12 mouse cellular contexts compared by ENCODE assay signal in genomic region chr9:47167681-47168240, GRCm38 (mm10).
DNase-seq lines count a peak whose midpoint lies in the region; ATAC-seq and TF ChIP-seq lines count a peak whose summit lies in the region.
"Had no signal": no experiment of that assay in that cellular context is flagged by ENCODE, and none has a peak within 500 bp of the region (broad histone marks: within the 10 kb centered on the region; RNA-seq: fewer than 3 reads in every experiment).

No protein-coding gene starts in this region.

- H3K9me3 ChIP-seq in ES-Bruce4 (replicated peaks; ENCODE audit: control insufficient read depth, insufficient read depth, low read length, poor library complexity, severe bottlenecking) = no peaks in the 10 kb centered on the region
- H3K9me3 ChIP-seq: intestine, embryonic 15.5 days; neural tube, embryonic 13.5 days had no signal

- ATAC-seq in erythroid progenitor cell, adult 5-6 weeks (replicated peaks; ENCODE audit: low FRiP score, poor library complexity, severe bottlenecking) = no peak
- ATAC-seq in granulocyte monocyte progenitor cell, adult 5-6 weeks (replicated peaks; ENCODE audit: poor library complexity, severe bottlenecking) = no peak
- ATAC-seq: intestine, embryonic 15.5 days had no signal

- no peaks in the 10 kb centered on the region for H3K27me3 ChIP-seq in ES-Bruce4 (ENCODE audit: control insufficient read depth, insufficient read depth, low read length, poor library complexity, severe bottlenecking)
- H3K27me3 ChIP-seq: intestine, embryonic 15.5 days; neural tube, embryonic 13.5 days had no signal

- DNase-seq in Muller cell, postnatal 12 days (ENCODE audit: inconsistent ontology term) = peak; percentile 57
- DNase-seq in gonadal fat pad, adult 2 months (ENCODE audit: low read depth) = peak; percentile 30
- peak; percentile 4 to 30 for DNase-seq in lung, postnatal 4 days
- DNase-seq in layer of hippocampus, adult 9-10 months (ENCODE audit: low spot score) = no peak
- no peak for DNase-seq in thymus, postnatal 0 days (ENCODE audit: low spot score)
- DNase-seq: cerebellum, postnatal 25 days had no signal

- H3K4me1 ChIP-seq in ES-Bruce4 (ENCODE audit: control insufficient read depth, insufficient read depth, low read length) = no peaks in the 10 kb centered on the region
- H3K4me1 ChIP-seq: intestine, embryonic 15.5 days had no signal

- no peak for TF ChIP-seq CTCF in ES-Bruce4 (IDR thresholded peaks at IDR 0.05; ENCODE audit: low read depth, low read length)

- H3K27ac ChIP-seq in ES-Bruce4 (ENCODE audit: insufficient read depth, low read length) = no peak overlapping the region
- H3K27ac ChIP-seq: intestine, embryonic 15.5 days; macrophage; neural tube, embryonic 13.5 days had no signal

- H3K36me3 ChIP-seq in ES-Bruce4 (ENCODE audit: control insufficient read depth, insufficient read depth, low read length, poor library complexity, severe bottlenecking) = no peaks in the 10 kb centered on the region
- H3K36me3 ChIP-seq: intestine, embryonic 15.5 days; neural tube, embryonic 13.5 days had no signal

- H3K9ac ChIP-seq in ES-Bruce4 (ENCODE audit: low read depth, poor library complexity, severe bottlenecking) = no peak overlapping the region
- H3K9ac ChIP-seq: intestine, embryonic 15.5 days; neural tube, embryonic 13.5 days had no signal

- H3K4me3 ChIP-seq in ES-Bruce4 (ENCODE audit: low read depth, low read length) = peak overlapping the region; percentile 24
- H3K4me3 ChIP-seq: intestine, embryonic 15.5 days; neural tube, embryonic 13.5 days had no signal

- TF ChIP-seq EP300 in ES-Bruce4 (IDR thresholded peaks at IDR 0.05; ENCODE audit: insufficient read depth, low read depth, low read length) = no peak

- no peak for TF ChIP-seq POLR2A in ES-Bruce4 (IDR thresholded peaks at IDR 0.05; ENCODE audit: insufficient read depth, low read length)

Comparison
In these comparisons a context has a peak if more than half of its experiments do, and no peak if none do; other contexts are left out.
1. DNase-seq: peak in Muller cell, postnatal 12 days (single experiment), gonadal fat pad, adult 2 months (single experiment) and lung, postnatal 4 days (2 of 2); none in layer of hippocampus, adult 9-10 months (single experiment) and thymus, postnatal 0 days (single experiment).